Mouse (Mus musculus): ENCODE results near the gene Sipa1l1.

GRCm38 (mm10) chr12:82478256-82478655 is 309.1 kb downstream of the Sipa1l1 start:
- no peak for TF ChIP-seq TAL1 (IDR thresholded peaks at IDR 0.05; ENCODE audit: low read length)
- no peak for TF ChIP-seq GATA1 (IDR thresholded peaks at IDR 0.05; ENCODE audit: low read length)

All from erythroblast, embryonic 14.5 days (primary cell).